Mouse (Mus musculus): ENCODE measurements at regions not wholly inside any gene's neighbourhood (a gene's known extent, or its start where the extent isn't known, plus 50 kb on each side); places are given as distances from the start of the nearest gene placed in this dataset.

- no peak for DNase-seq (ENCODE audit: low spot score in 2 of 2)
These were observed 1118.6 kb upstream of the Celf2 start for GRCm38 (mm10) chr2:8628007-8628406.

GRCm38 (mm10) chr2:8628485-8629208 lies 1119.3 kb upstream of the Celf2 start:
- DNase-seq (ENCODE audit: low spot score in 2 of 2): no peak

- no peak for DNase-seq (ENCODE audit: low spot score in 2 of 2)
These were observed 1128.7 kb upstream of the Celf2 start for GRCm38 (mm10) chr2:8638082-8638481.

- DNase-seq (ENCODE audit: low spot score in 2 of 2): no peak
These were observed 1129.9 kb upstream of the Celf2 start for GRCm38 (mm10) chr2:8639282-8639681.

GRCm38 (mm10) chr2:8645463-8645862 lies 1136.1 kb upstream of the Celf2 start:
- DNase-seq (ENCODE audit: low spot score in 2 of 2): no peak

- no peak for DNase-seq (ENCODE audit: low spot score in 2 of 2)
These were observed 1151.2 kb upstream of the Celf2 start for GRCm38 (mm10) chr2:8660544-8660943.

GRCm38 (mm10) chr2:8673751-8674378 lies 1164.5 kb upstream of the Celf2 start:
- peak; percentile 50 to 61 for DNase-seq (ENCODE audit: low spot score in 2 of 2)

GRCm38 (mm10) chr2:8675537-8675936 lies 1166.2 kb upstream of the Celf2 start:
- DNase-seq (ENCODE audit: low spot score in 2 of 2): no peak

GRCm38 (mm10) chr2:8676546-8676945 lies 1167.2 kb upstream of the Celf2 start:
- DNase-seq (ENCODE audit: low spot score in 2 of 2): peak; percentile 6 to 23

- no peak for DNase-seq (ENCODE audit: low spot score in 2 of 2)
These were observed 1181.7 kb upstream of the Celf2 start for GRCm38 (mm10) chr2:8690846-8691643.

- DNase-seq (ENCODE audit: low spot score in 2 of 2): peak in 1 of 2 experiments; percentile 16
These were observed 1151.7 kb upstream of the 4930412O13Rik start for GRCm38 (mm10) chr2:8729306-8729705.

- DNase-seq (ENCODE audit: low spot score in 2 of 2): peak in 1 of 2 experiments; percentile 26
These were observed 1126.9 kb upstream of the 4930412O13Rik start for GRCm38 (mm10) chr2:8754142-8754541.

- DNase-seq (ENCODE audit: low spot score in 2 of 2): no peak
These were observed 1124.5 kb upstream of the 4930412O13Rik start for GRCm38 (mm10) chr2:8756546-8756945.

GRCm38 (mm10) chr2:8770636-8771035 lies 1110.4 kb upstream of the 4930412O13Rik start:
- DNase-seq (ENCODE audit: low spot score in 2 of 2): no peak

GRCm38 (mm10) chr2:8781152-8781935 lies 1099.7 kb upstream of the 4930412O13Rik start:
- no peak for DNase-seq (ENCODE audit: low spot score in 2 of 2)

GRCm38 (mm10) chr2:8782225-8782624 lies 1098.8 kb upstream of the 4930412O13Rik start:
- no peak for DNase-seq (ENCODE audit: low spot score in 2 of 2)

- no peak for DNase-seq (ENCODE audit: low spot score in 2 of 2)
These were observed 1079.0 kb upstream of the 4930412O13Rik start for GRCm38 (mm10) chr2:8802061-8802460.

GRCm38 (mm10) chr2:8809609-8810008 lies 1071.4 kb upstream of the 4930412O13Rik start:
- DNase-seq (ENCODE audit: low spot score in 2 of 2): no peak

GRCm38 (mm10) chr2:8818127-8818526 lies 1062.9 kb upstream of the 4930412O13Rik start:
- DNase-seq (ENCODE audit: low spot score in 2 of 2): no peak

- DNase-seq (ENCODE audit: low spot score in 2 of 2): no peak
These were observed 1055.6 kb upstream of the 4930412O13Rik start for GRCm38 (mm10) chr2:8825406-8825805.

Data from adrenal gland, adult 18-20 months (tissue).